Mouse (Mus musculus) urinary bladder, postnatal 25 days (tissue): ENCODE results near the gene Abo.
"Not testable (repeated sequence)": the region's sequence is repeated elsewhere in the genome, so short reads cannot be mapped to it uniquely, and the experiment has no call there.

ENCODE experiments used
- DNase-seq: peaks from one replicate; pipeline ENCODE4 v3.0.0; 2022; ENCODE audit warnings: low spot score

Gene Abo

GRCm38 (mm10) chr2:26864879-26865278 is at the start of gene Abo:
TSS of gene Abo (minus strand) at chr2:26864979.
- DNase-seq: no peak

- no peak for DNase-seq
Observed at GRCm38 (mm10) chr2:26914148-26914941, 49.6 kb upstream of the Abo start.

DNA sequence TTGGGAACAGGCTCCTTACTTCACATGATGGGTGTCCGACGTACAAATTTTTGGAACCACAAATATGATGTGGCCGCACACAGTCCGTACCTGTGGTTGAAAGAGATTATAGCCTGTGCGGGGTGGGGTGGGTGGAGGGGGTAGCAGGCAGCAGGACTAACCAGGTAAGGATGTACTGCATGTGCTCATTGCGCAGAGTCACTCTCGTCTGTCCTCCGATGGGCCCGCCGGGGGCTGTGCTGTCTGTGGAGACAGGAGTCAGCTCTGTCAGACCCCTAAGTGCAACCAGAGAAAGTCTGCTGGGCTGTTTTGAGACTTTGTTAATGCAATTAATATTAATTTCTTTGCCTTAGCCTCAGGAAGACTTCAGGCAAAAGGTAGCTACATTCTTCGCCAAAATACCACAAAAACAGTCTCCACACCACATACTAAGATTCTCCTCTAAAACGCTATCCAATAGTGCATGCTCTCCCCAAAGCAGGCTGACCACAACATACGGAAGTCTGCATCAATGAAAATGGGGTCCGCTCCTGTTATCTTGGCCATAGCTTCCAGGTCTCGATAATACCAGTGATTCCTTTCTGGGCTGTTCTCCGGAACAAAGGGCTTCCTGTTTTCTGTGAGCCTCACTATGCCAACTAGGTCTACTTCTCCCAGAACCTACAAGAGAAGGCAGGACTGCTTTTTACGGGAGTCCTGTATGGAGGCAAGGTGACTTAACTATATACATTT is 48.8 kb upstream of the Abo start:
- DNase-seq: no peak

DNA sequence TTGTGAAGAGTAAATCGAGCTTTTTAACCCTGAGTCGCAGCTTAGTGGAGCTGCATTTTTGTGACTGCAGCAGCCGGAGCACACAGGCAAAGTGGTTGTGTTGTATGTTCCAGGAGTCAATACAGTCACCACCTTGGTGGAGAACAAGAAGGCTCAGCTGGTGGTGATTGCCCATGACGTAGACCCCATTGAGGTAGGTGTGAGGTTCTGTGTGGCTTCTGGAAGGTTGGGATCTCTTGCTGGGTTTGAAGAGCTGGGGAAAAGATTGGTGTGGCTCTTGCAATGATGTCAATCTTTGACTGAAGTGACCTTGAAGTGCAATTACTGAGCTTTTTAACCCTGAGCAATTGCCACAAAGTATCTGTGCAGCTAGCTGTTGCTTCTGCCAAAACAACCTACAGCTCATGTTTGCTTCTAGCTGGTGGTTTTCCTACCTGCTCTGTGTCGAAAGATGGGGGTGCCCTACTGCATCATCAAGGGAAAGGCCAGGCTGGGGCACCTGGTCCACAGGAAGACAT is 47.5 kb upstream of the Abo start:
- no peak for DNase-seq

- DNase-seq: peak; percentile 51
Observed at GRCm38 (mm10) chr2:26910994-26911765, 46.4 kb upstream of the Abo start.

DNA sequence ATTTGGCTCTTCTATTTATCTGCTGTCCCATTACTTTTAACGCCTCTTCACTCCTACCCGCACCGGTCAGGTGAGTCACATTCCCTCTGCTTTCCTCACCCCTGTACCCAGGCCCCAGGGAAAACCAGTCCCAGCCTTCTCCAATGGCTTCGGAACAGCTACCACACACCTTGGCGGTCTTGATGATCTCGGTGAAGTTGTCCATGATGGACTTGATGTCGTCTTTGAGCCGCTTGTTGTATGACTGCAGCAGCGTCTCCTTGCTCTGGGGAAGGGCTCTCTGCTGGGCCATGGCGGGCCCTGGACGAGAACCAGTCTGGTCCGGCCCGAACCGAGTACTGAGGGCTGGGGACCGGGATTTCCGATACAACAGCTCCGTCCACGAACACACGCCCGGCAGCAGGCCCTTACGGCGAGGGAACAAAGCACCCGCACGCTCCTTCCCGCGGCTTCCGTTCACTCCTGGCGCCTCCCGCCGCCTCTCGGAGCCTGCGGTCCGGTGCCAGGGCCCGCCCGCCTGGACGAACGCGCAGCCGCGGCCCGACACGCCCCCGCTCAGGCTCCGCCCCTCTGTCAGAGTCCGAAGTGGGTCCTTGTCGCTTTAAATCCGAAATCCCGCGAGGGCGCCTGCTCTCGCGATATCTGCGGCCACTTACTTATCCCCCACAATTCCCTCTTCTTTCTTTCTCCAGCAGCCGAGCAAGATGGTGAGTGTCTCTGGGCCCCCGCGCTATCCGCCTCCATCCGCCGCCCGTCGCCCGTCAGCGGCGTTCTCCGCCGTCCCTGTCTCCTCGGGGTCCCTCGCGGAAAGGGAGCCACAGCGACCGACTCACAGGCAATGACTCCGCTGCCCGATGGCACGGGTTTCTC is 45.6 kb upstream of the Abo start, which contains the start of the genes Med22 and Rpl7a:
Gene Med22, minus strand, starts transcription at position 554 of the 870 bp plus-strand sequence.
Gene Rpl7a, plus strand, starts transcription at position 641 of the 870 bp plus-strand sequence.
- peak; percentile 100 for DNase-seq

GRCm38 (mm10) chr2:26909387-26909784 is 44.6 kb upstream of the Abo start:
- no peak for DNase-seq

DNA sequence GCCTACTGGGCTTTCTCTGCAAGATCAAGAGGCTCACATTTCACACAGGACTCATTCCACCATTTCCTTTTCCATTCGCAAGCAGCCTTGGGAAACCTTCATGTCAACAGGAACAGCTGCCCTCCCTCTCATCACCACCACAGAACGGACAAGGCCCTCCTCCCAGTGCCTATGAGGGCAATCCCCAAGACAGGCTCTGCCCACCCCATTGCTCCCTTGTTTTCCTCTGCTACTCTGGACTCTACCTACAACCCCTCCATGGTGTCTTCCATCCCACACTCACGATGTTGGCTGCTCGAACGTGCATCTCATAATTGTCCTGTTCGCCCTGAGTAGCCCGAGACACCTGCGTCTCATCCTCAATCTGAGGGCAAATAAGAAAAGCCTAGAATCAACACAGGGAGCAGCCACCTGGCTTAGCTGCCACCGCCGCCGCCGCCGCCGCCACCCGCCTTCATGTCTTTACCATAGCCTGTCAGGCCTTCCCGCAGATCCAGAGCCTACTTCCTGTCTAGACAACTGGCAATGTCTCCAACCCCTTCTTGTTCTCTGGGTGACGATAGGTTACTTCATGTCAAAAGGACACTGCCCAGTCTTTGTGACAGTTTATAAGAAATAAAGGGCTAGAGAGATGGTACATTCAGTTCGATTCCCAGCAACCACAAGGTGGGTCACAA is 44.1 kb upstream of the Abo start:
- DNase-seq: no peak

GRCm38 (mm10) chr2:26907109-26907508 is 42.3 kb upstream of the Abo start:
- DNase-seq: no peak

DNA sequence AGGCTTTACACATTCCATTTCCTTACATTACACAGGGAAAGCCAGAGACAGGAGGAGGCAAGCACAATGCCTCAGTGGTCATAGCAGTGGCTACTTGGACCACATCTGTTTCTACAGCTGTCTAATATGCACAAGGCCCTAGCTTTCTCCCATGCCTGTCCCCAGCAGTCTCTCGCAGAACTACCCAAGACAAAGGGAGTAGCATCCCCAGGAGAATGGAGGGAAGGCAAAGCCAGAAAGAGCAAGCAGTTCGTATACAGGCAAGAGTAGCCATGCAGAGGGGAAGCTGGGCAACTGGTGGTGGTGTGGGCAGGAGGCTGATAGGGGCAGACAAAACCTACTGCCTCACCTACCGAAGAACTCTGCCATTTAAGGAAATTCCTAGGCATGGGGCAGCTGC is 41.7 kb upstream of the Abo start:
- DNase-seq: no peak

GRCm38 (mm10) chr2:26905936-26906335 is 41.2 kb upstream of the Abo start:
- DNase-seq: no peak

DNA sequence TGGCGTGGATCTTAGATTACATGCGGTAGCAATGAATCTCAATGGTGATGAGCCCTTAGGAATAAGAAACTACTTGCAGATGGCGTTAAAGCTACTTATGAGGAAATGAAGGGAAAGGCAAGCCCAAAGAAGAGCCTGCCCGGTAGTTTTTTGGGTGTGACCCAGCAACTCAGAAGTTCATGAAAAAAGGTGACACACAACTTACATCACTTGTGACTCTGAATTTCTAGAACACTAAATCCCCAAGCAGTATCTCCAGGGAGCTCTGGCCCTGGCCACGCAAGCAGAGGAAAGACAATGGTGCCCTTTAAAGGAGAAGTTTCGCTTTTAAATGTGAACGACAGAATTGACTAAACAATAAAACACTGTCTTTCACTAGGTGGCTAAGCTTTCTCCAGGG is 38.5 kb upstream of the Abo start:
- no peak for DNase-seq

- peak; percentile 86 for DNase-seq
Observed at GRCm38 (mm10) chr2:26902467-26903220, 37.9 kb upstream of the Abo start, which contains the start of gene Surf6. TSS of gene Surf6 (minus strand) at chr2:26902879.

DNA sequence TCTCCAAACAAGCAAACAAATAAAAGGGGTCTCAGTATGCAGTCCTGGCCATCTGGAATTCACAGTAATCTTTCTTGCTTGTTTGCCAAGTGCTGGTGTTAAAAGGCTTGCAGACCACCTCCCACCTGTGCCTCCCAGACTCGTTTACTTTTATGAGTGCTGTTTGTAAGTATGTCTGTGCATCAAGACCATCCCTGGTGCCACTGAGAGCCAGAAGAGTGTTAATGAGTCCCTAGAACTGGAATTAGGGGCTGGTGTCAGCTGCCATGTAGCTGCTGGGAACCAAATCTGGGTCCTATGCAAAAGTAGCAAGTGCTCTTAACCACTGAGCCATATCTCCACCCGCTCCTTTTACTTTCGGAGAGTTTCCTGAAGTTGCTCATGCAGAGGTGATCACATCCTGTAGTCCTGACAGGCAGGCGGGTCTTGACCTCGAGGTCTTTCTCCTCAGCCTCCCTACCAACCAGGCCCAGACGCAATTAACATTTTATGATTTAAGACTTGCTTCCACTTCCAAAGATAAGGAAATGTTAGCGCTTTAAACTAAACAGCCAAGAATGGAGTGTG is 37.1 kb upstream of the Abo start:
- DNase-seq: no peak

- no peak for DNase-seq
Observed at GRCm38 (mm10) chr2:26900731-26901130, 36.0 kb upstream of the Abo start.

GRCm38 (mm10) chr2:26895898-26896297 is 31.1 kb upstream of the Abo start:
- DNase-seq: no peak

DNA sequence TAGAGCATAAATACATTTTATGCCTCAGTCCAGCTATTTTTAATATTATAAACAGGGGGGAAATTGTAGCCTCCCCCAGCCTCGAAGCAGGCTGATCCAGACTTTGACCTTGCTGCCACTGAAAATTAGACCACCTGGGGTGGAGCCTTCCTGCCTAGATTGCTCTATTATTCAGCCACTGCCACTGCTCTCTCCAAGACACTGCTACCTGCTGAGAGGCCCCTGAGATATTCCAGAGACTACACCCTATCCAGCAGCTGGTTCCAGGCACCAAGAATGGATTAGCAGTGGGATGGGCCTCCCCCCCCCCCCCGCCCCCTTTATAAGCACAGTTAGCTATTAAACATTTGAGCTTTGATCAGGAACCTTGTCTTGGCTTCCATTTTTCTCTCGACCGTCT is 21.4 kb upstream of the Abo start:
- not testable (repeated sequence) for DNase-seq

DNA sequence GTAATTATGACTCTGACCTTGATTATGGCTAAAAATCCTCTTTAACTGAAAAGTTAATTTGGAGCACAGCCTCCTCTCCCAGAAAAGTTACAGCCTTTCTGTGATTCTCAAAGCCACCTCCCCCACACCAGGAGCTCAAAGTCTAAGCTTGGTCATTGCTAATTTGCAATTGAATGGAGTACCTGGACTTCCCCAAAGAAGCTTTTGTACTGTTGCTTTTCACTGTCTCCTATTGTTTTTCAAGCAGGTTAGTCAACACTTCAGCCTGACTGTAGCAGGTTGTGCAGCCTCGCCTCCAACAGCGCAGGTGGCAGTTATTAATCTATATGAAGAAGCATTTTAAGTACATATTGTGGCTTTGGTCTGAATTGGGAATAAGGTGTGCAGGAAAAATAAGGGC is 20.8 kb upstream of the Abo start:
- not testable (repeated sequence) for DNase-seq

- DNase-seq: no peak
Observed at GRCm38 (mm10) chr2:26878571-26878970, 13.8 kb upstream of the Abo start.

GRCm38 (mm10) chr2:26870666-26871065 is 5.9 kb upstream of the Abo start:
- no peak for DNase-seq
